Mouse (Mus musculus) megakaryocyte, embryonic 14.5 days (primary cell): Measurements from ENCODE around the gene Nhlh2.

Source experiments
- FLI1 ChIP-seq: IDR thresholded peaks from 2 replicates; pipeline ENCODE4 v1.6.1; 2012; ENCODE audit warnings: low read length, inconsistent platforms, mixed read lengths
- GATA1 ChIP-seq: IDR thresholded peaks from 3 replicates; pipeline ENCODE4 v1.6.1; 2012; ENCODE audit warnings: mixed read lengths, low read length, inconsistent platforms, borderline replicate concordance

DNA sequence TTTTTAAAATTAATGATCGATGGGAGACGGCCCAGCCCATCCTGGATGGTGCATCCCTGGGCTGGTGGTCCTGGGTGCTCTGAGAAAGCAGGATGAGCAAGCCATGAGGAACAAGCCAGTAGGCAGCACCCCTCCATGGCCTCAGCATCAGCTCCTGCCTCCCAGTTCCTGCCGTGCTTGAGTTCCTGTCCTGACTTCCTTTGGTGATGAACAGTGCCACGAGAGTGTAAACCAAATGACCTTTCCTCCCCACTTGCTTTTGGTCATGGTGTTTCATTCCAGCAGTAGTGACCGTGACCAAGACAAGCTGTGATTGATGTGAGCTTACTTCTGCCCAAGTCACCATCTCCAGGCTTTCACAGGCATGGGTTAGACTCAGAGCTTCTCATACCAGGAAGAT, 27.9 kb downstream of the Nhlh2 start:
- TF ChIP-seq GATA1 (no peak), FLI1 (no peak)
